Mouse (Mus musculus): Measurements from ENCODE around the gene Jam2. TPM values are rescaled to one million over a fixed set of nuclear protein-coding genes. Genes with fewer than 3 reads are reported as not detected.
A peak's percentile ranks its signal among the peaks of the same experiment; 100 is the strongest.

The Jam2 gene
- polyA plus RNA-seq, 1 experiment from 2014 or later, result 43.1 TPM

GRCm38 (mm10) chr16:84831696-84832095 is 57.8 kb downstream of the Jam2 start:
- Histone ChIP-seq H3K27me3 (no peaks in the 10 kb centered on the region), H3K36me3 (replicated peaks) (peaks cover 51% of the 10 kb centered on the region), H3K4me1 (peaks cover 13% of the 10 kb centered on the region), H3K27ac (no peak overlapping the region), H3K4me3 (replicated peaks) (no peak overlapping the region), H3K9me3 (no peaks in the 10 kb centered on the region), H3K9ac (no peak overlapping the region), H3K4me2 (no peak overlapping the region)
- ATAC-seq (ENCODE audit: low FRiP score), result no peak
- 88% methylated on average over 5 of the region's 5 CpGs for WGBS

- Histone ChIP-seq H3K36me3 (replicated peaks) (peaks cover 40% of the 10 kb centered on the region), H3K9ac (no peak overlapping the region), H3K9me3 (no peaks in the 10 kb centered on the region), H3K27ac (no peak overlapping the region), H3K4me3 (replicated peaks) (no peak overlapping the region), H3K4me2 (no peak overlapping the region), H3K4me1 (peaks cover 18% of the 10 kb centered on the region), H3K27me3 (no peaks in the 10 kb centered on the region)
- ATAC-seq (ENCODE audit: low FRiP score), result no peak
- 94% methylated on average over 5 of the region's 5 CpGs for WGBS
Observed at GRCm38 (mm10) chr16:84832736-84833135, 58.8 kb downstream of the Jam2 start.

- H3K4me1 ChIP-seq, result peaks cover 18% of the 10 kb centered on the region
- H3K4me3 ChIP-seq (replicated peaks), result peak overlapping the region; percentile 94
- H3K27ac ChIP-seq, result peak overlapping the region; percentile 98
- no peaks in the 10 kb centered on the region for H3K27me3 ChIP-seq
- no peaks in the 10 kb centered on the region for H3K9me3 ChIP-seq
- H3K4me2 ChIP-seq, result peak overlapping the region; percentile 79
- WGBS, result 1% methylated on average over 22 of the region's 22 CpGs
- no peak for ATAC-seq (ENCODE audit: low FRiP score)
- H3K9ac ChIP-seq, result peak overlapping the region; percentile 94
- H3K36me3 ChIP-seq (replicated peaks), result peaks cover 28% of the 10 kb centered on the region
Observed at GRCm38 (mm10) chr16:84834344-84834743, 60.4 kb downstream of the Jam2 start.

- under 1% methylated on average over 51 of the region's 52 CpGs for WGBS
- H3K4me2 ChIP-seq, result peak within 1 kb of the TSS; percentile 79
- peak within 1 kb of the TSS; percentile 94 for H3K9ac ChIP-seq
- H3K27ac ChIP-seq, result peak within 1 kb of the TSS; percentile 98
- H3K27me3 ChIP-seq, result no peaks in the 10 kb centered on the region
- peaks cover 25% of the 10 kb centered on the region for H3K36me3 ChIP-seq (replicated peaks)
- peaks cover 18% of the 10 kb centered on the region for H3K4me1 ChIP-seq
- no peaks in the 10 kb centered on the region for H3K9me3 ChIP-seq
- peak within 1 kb of the TSS; percentile 94 for H3K4me3 ChIP-seq (replicated peaks)
- peak; percentile 95 for ATAC-seq (ENCODE audit: low FRiP score)
Observed at GRCm38 (mm10) chr16:84834745-84835440, 61.0 kb downstream of the Jam2 start, which contains the start of gene Gabpa. Gene Gabpa (plus strand): TSS chr16:84834925.

- H3K27me3 ChIP-seq, result no peaks in the 10 kb centered on the region
- ATAC-seq (ENCODE audit: low FRiP score), result peak; percentile 71
Observed at GRCm38 (mm10) chr16:84835441-84835822, 61.5 kb downstream of the Jam2 start, which contains the start of gene Atp5j. Gene Atp5j (minus strand): TSS chr16:84835625.

GRCm38 (mm10) chr16:84835823-84836743 is 62.2 kb downstream of the Jam2 start:
- peaks cover 21% of the 10 kb centered on the region for H3K36me3 ChIP-seq (replicated peaks)
- peak overlapping the region; percentile 98 for H3K27ac ChIP-seq
- 9% methylated on average over 25 of the region's 29 CpGs for WGBS

More at GRCm38 (mm10) chr16:84835441-84835822, 61.5 kb downstream of the Jam2 start, which contains the start of gene Atp5j:
- WGBS, result under 1% methylated on average over 36 of the region's 57 CpGs
- Histone ChIP-seq H3K9ac (peak within 1 kb of the TSS; percentile 94), H3K9me3 (no peaks in the 10 kb centered on the region), H3K4me2 (peak within 1 kb of the TSS; percentile 79), H3K4me1 (peaks cover 18% of the 10 kb centered on the region), H3K27ac (peak within 1 kb of the TSS; percentile 98), H3K36me3 (replicated peaks) (peaks cover 22% of the 10 kb centered on the region), H3K4me3 (replicated peaks) (peak within 1 kb of the TSS; percentile 94)

GRCm38 (mm10) chr16:84838576-84838975 is 64.7 kb downstream of the Jam2 start:
- WGBS, result 76% methylated on average over 2 of the region's 2 CpGs
- H3K4me1 ChIP-seq, result peaks cover 18% of the 10 kb centered on the region
- H3K4me2 ChIP-seq, result no peak overlapping the region
- no peak overlapping the region for H3K4me3 ChIP-seq (replicated peaks)
- H3K9ac ChIP-seq, result no peak overlapping the region
- H3K9me3 ChIP-seq, result no peaks in the 10 kb centered on the region
- H3K27me3 ChIP-seq, result no peaks in the 10 kb centered on the region
- H3K27ac ChIP-seq, result no peak overlapping the region
- H3K36me3 ChIP-seq (replicated peaks), result peaks cover 20% of the 10 kb centered on the region
- no peak for ATAC-seq (ENCODE audit: low FRiP score)

More at GRCm38 (mm10) chr16:84835823-84836743, 62.2 kb downstream of the Jam2 start:
- peak overlapping the region; percentile 94 for H3K4me3 ChIP-seq (replicated peaks)
- peak overlapping the region; percentile 94 for H3K9ac ChIP-seq
- H3K27me3 ChIP-seq, result no peaks in the 10 kb centered on the region
- H3K4me2 ChIP-seq, result peak overlapping the region; percentile 79
- ATAC-seq (ENCODE audit: low FRiP score), result peak; percentile 2; the same call in 1 of the 2 replicates
- peaks cover 18% of the 10 kb centered on the region for H3K4me1 ChIP-seq
- no peaks in the 10 kb centered on the region for H3K9me3 ChIP-seq

- no peak overlapping the region for H3K9ac ChIP-seq
- no peaks in the 10 kb centered on the region for H3K4me1 ChIP-seq
- no peaks in the 10 kb centered on the region for H3K27me3 ChIP-seq
- H3K4me2 ChIP-seq, result no peak overlapping the region
- 95% methylated on average over 6 of the region's 6 CpGs for WGBS
- H3K9me3 ChIP-seq, result no peaks in the 10 kb centered on the region
- no peak overlapping the region for H3K4me3 ChIP-seq (replicated peaks)
- H3K27ac ChIP-seq, result no peak overlapping the region
- H3K36me3 ChIP-seq (replicated peaks), result peaks cover 71% of the 10 kb centered on the region
- ATAC-seq (ENCODE audit: low FRiP score), result no peak
Observed at GRCm38 (mm10) chr16:84853492-84853891, 79.6 kb downstream of the Jam2 start.

- H3K36me3 ChIP-seq (replicated peaks), result peaks cover 36% of the 10 kb centered on the region
- H3K4me2 ChIP-seq, result no peak overlapping the region
- no peak overlapping the region for H3K4me3 ChIP-seq (replicated peaks)
- no peaks in the 10 kb centered on the region for H3K4me1 ChIP-seq
- H3K27ac ChIP-seq, result no peak overlapping the region
- WGBS, result 91% methylated on average over 8 of the region's 8 CpGs
- H3K27me3 ChIP-seq, result no peaks in the 10 kb centered on the region
- H3K9me3 ChIP-seq, result no peaks in the 10 kb centered on the region
- no peak for ATAC-seq (ENCODE audit: low FRiP score)
- no peak overlapping the region for H3K9ac ChIP-seq
Observed at GRCm38 (mm10) chr16:84864656-84865055, 90.7 kb downstream of the Jam2 start.

- Histone ChIP-seq H3K4me2 (no peak overlapping the region), H3K27me3 (no peaks in the 10 kb centered on the region), H3K9ac (no peak overlapping the region), H3K4me3 (replicated peaks) (no peak overlapping the region), H3K9me3 (no peaks in the 10 kb centered on the region), H3K27ac (no peak overlapping the region), H3K36me3 (replicated peaks) (no peaks in the 10 kb centered on the region), H3K4me1 (peaks cover 8% of the 10 kb centered on the region)
- 83% methylated on average over 8 of the region's 8 CpGs for WGBS
- no peak for ATAC-seq (ENCODE audit: low FRiP score)
Observed at GRCm38 (mm10) chr16:84873805-84874204, 99.9 kb downstream of the Jam2 start.

GRCm38 (mm10) chr16:84875012-84875717 is 101.2 kb downstream of the Jam2 start:
- Histone ChIP-seq H3K9ac (no peak overlapping the region), H3K36me3 (replicated peaks) (no peaks in the 10 kb centered on the region), H3K4me2 (no peak overlapping the region), H3K4me1 (peaks cover 8% of the 10 kb centered on the region), H3K27me3 (no peaks in the 10 kb centered on the region), H3K4me3 (replicated peaks) (no peak overlapping the region), H3K27ac (no peak overlapping the region), H3K9me3 (no peaks in the 10 kb centered on the region)
- 84% methylated on average over 24 of the region's 24 CpGs for WGBS
- ATAC-seq (ENCODE audit: low FRiP score), result no peak

All from forebrain, embryonic 12.5 days (tissue).